Mouse (Mus musculus): ENCODE measurements around the gene Park7. TPM values are rescaled to one million over a fixed set of nuclear protein-coding genes. Genes with fewer than 3 reads are reported as not detected.
A peak's percentile ranks its signal among the peaks of the same experiment; 100 is the strongest.
"Not testable (repeated sequence)": the region's sequence is repeated elsewhere in the genome, so short reads cannot be mapped to it uniquely, and the experiment has no call there.

Park7 gene
- polyA plus RNA-seq, 1 experiment from 2014 or later, result 398 TPM

GRCm38 (mm10) chr4:150917336-150918027, 3.2 kb upstream of the Park7 start:
- Histone ChIP-seq H3K4me1 (ENCODE audit: control insufficient read depth, insufficient read depth, low read length) (peaks cover 9% of the 10 kb centered on the region), H3K9me3 (ENCODE audit: control insufficient read depth, low read length) (no peaks in the 10 kb centered on the region), H3K36me3 (ENCODE audit: control insufficient read depth, insufficient read depth, low read length) (no peaks in the 10 kb centered on the region), H3K4me2 (replicated peaks; ENCODE audit: low read depth, low read length) (no peak overlapping the region), H3K9ac (ENCODE audit: low read depth, low read length) (no peak overlapping the region), H3K4me3 (ENCODE audit: low read length) (no peak overlapping the region), H3K27me3 (ENCODE audit: control insufficient read depth, insufficient read depth, low read length) (no peaks in the 10 kb centered on the region), H3K27ac (ENCODE audit: low read depth, low read length) (no peak overlapping the region)
- ATAC-seq (ENCODE audit: low FRiP score, low TSS enrichment), result no peak
- 75% methylated on average over 8 of the region's 8 CpGs for WGBS

- WGBS, result 67% methylated on average over 10 of the region's 10 CpGs
- H3K9ac ChIP-seq (ENCODE audit: low read depth, low read length), result peak overlapping the region; percentile 73
- H3K9me3 ChIP-seq (ENCODE audit: control insufficient read depth, low read length), result no peaks in the 10 kb centered on the region
- peak overlapping the region; percentile 56 for H3K4me2 ChIP-seq (replicated peaks; ENCODE audit: low read depth, low read length)
- peak overlapping the region; percentile 86; the same call in 1 of the 2 replicates for H3K27ac ChIP-seq (ENCODE audit: low read depth, low read length)
- H3K27me3 ChIP-seq (ENCODE audit: control insufficient read depth, insufficient read depth, low read length), result no peaks in the 10 kb centered on the region
- H3K4me3 ChIP-seq (ENCODE audit: low read length), result peak overlapping the region; percentile 63
- ATAC-seq (ENCODE audit: low FRiP score, low TSS enrichment), result no peak
- peaks cover 3% of the 10 kb centered on the region; the same call in 1 of the 2 replicates for H3K4me1 ChIP-seq (ENCODE audit: control insufficient read depth, insufficient read depth, low read length)
- H3K36me3 ChIP-seq (ENCODE audit: control insufficient read depth, insufficient read depth, low read length), result no peaks in the 10 kb centered on the region
Measured at GRCm38 (mm10) chr4:150915181-150915906, 1.1 kb upstream of the Park7 start.

GRCm38 (mm10) chr4:150913743-150914142, 494 bp downstream of the Park7 start:
- H3K27me3 ChIP-seq (ENCODE audit: control insufficient read depth, insufficient read depth, low read length), result no peaks in the 10 kb centered on the region
- no peaks in the 10 kb centered on the region for H3K36me3 ChIP-seq (ENCODE audit: control insufficient read depth, insufficient read depth, low read length)
- peak overlapping the region; percentile 86 for H3K27ac ChIP-seq (ENCODE audit: low read depth, low read length)
- H3K9me3 ChIP-seq (ENCODE audit: control insufficient read depth, low read length), result no peaks in the 10 kb centered on the region
- H3K4me2 ChIP-seq (replicated peaks; ENCODE audit: low read depth, low read length), result peak overlapping the region; percentile 56
- ATAC-seq (ENCODE audit: low FRiP score, low TSS enrichment), result no peak
- H3K9ac ChIP-seq (ENCODE audit: low read depth, low read length), result peak overlapping the region; percentile 73
- WGBS, result 17% methylated on average over 12 of the region's 12 CpGs
- H3K4me1 ChIP-seq (ENCODE audit: control insufficient read depth, insufficient read depth, low read length), result peaks cover 8% of the 10 kb centered on the region
- peak overlapping the region; percentile 63 for H3K4me3 ChIP-seq (ENCODE audit: low read length)

- peak; percentile 20; the same call in 1 of the 2 replicates for ATAC-seq (ENCODE audit: low FRiP score, low TSS enrichment)
- peaks cover 10% of the 10 kb centered on the region for H3K4me1 ChIP-seq (ENCODE audit: control insufficient read depth, insufficient read depth, low read length)
- peak overlapping the region; percentile 52 for H3K27ac ChIP-seq (ENCODE audit: low read depth, low read length)
- peak overlapping the region; percentile 42 for H3K9ac ChIP-seq (ENCODE audit: low read depth, low read length)
- peak overlapping the region; percentile 32; the same call in 1 of the 2 replicates for H3K4me2 ChIP-seq (replicated peaks; ENCODE audit: low read depth, low read length)
- WGBS, result 89% methylated on average over 19 of the region's 19 CpGs
- peaks cover 9% of the 10 kb centered on the region for H3K36me3 ChIP-seq (ENCODE audit: control insufficient read depth, insufficient read depth, low read length)
- no peaks in the 10 kb centered on the region for H3K27me3 ChIP-seq (ENCODE audit: control insufficient read depth, insufficient read depth, low read length)
- no peaks in the 10 kb centered on the region for H3K9me3 ChIP-seq (ENCODE audit: control insufficient read depth, low read length)
- H3K4me3 ChIP-seq (ENCODE audit: low read length), result peak overlapping the region; percentile 84; the same call in 1 of the 2 replicates
Measured at GRCm38 (mm10) chr4:150910164-150910951, 3.9 kb downstream of the Park7 start.

GRCm38 (mm10) chr4:150909451-150910156, 4.6 kb downstream of the Park7 start:
- no peaks in the 10 kb centered on the region for H3K9me3 ChIP-seq (ENCODE audit: control insufficient read depth, low read length)
- no peaks in the 10 kb centered on the region for H3K27me3 ChIP-seq (ENCODE audit: control insufficient read depth, insufficient read depth, low read length)
- H3K4me3 ChIP-seq (ENCODE audit: low read length), result peak overlapping the region; percentile 84
- H3K4me1 ChIP-seq (ENCODE audit: control insufficient read depth, insufficient read depth, low read length), result peaks cover 6% of the 10 kb centered on the region
- peak; percentile 91 for ATAC-seq (ENCODE audit: low FRiP score, low TSS enrichment)
- H3K9ac ChIP-seq (ENCODE audit: low read depth, low read length), result peak overlapping the region; percentile 87
- peak overlapping the region; percentile 70 for H3K4me2 ChIP-seq (replicated peaks; ENCODE audit: low read depth, low read length)
- WGBS, result under 1% methylated on average over 56 of the region's 56 CpGs
- H3K27ac ChIP-seq (ENCODE audit: low read depth, low read length), result peak overlapping the region; percentile 85
- H3K36me3 ChIP-seq (ENCODE audit: control insufficient read depth, insufficient read depth, low read length), result peaks cover 14% of the 10 kb centered on the region

GRCm38 (mm10) chr4:150908512-150908911, 5.7 kb downstream of the Park7 start:
- WGBS, result 81% methylated on average over 5 of the region's 5 CpGs
- not testable (repeated sequence) for H3K4me2 ChIP-seq (replicated peaks; ENCODE audit: low read depth, low read length); H3K9ac ChIP-seq (ENCODE audit: low read depth, low read length); H3K4me1 ChIP-seq (ENCODE audit: control insufficient read depth, insufficient read depth, low read length); H3K27me3 ChIP-seq (ENCODE audit: control insufficient read depth, insufficient read depth, low read length); H3K4me3 ChIP-seq (ENCODE audit: low read length); H3K27ac ChIP-seq (ENCODE audit: low read depth, low read length); H3K9me3 ChIP-seq (ENCODE audit: control insufficient read depth, low read length); ATAC-seq (ENCODE audit: low FRiP score, low TSS enrichment)
- H3K36me3 ChIP-seq (ENCODE audit: control insufficient read depth, insufficient read depth, low read length), result peaks cover 23% of the 10 kb centered on the region

- Histone ChIP-seq H3K4me1 (ENCODE audit: control insufficient read depth, insufficient read depth, low read length) (peaks cover 6% of the 10 kb centered on the region), H3K9ac (ENCODE audit: low read depth, low read length) (no peak overlapping the region), H3K4me2 (replicated peaks; ENCODE audit: low read depth, low read length) (no peak overlapping the region), H3K27me3 (ENCODE audit: control insufficient read depth, insufficient read depth, low read length) (no peaks in the 10 kb centered on the region), H3K9me3 (ENCODE audit: control insufficient read depth, low read length) (no peaks in the 10 kb centered on the region), H3K27ac (ENCODE audit: low read depth, low read length) (no peak overlapping the region), H3K4me3 (ENCODE audit: low read length) (no peak overlapping the region), H3K36me3 (ENCODE audit: control insufficient read depth, insufficient read depth, low read length) (peaks cover 29% of the 10 kb centered on the region)
- ATAC-seq (ENCODE audit: low FRiP score, low TSS enrichment), result no peak
- 97% methylated on average over 8 of the region's 8 CpGs for WGBS
Measured at GRCm38 (mm10) chr4:150907099-150907498, 7.1 kb downstream of the Park7 start.

- no peak for ATAC-seq (ENCODE audit: low FRiP score, low TSS enrichment)
- Histone ChIP-seq H3K4me3 (ENCODE audit: low read length) (no peak overlapping the region), H3K4me1 (ENCODE audit: control insufficient read depth, insufficient read depth, low read length) (no peaks in the 10 kb centered on the region), H3K9me3 (ENCODE audit: control insufficient read depth, low read length) (no peaks in the 10 kb centered on the region), H3K9ac (ENCODE audit: low read depth, low read length) (no peak overlapping the region), H3K27ac (ENCODE audit: low read depth, low read length) (no peak overlapping the region), H3K36me3 (ENCODE audit: control insufficient read depth, insufficient read depth, low read length) (peaks cover 55% of the 10 kb centered on the region), H3K4me2 (replicated peaks; ENCODE audit: low read depth, low read length) (no peak overlapping the region), H3K27me3 (ENCODE audit: control insufficient read depth, insufficient read depth, low read length) (no peaks in the 10 kb centered on the region)
- WGBS, result 95% methylated on average over 14 of the region's 14 CpGs
Measured at GRCm38 (mm10) chr4:150903091-150903742, 11.0 kb downstream of the Park7 start.
